Mouse (Mus musculus) intestine, embryonic 16.5 days (tissue): ENCODE results near the gene Plpp1. TPM values are rescaled to one million over a fixed set of nuclear protein-coding genes. Genes with fewer than 3 reads are reported as not detected.

ENCODE experiments used
- ATAC-seq: fragments of 200-750 bp; cut with Nextera tagmentation; 2 replicates; pipeline ENCODE4 v1.8.0; 2017; ENCODE audit warnings: moderate TSS enrichment, moderate library complexity
- H3K27ac ChIP-seq: fragments of 300-500 bp; sonication (generic); 2 replicates; pipeline ENCODE4 v1.5.1; 2014; ENCODE audit warnings: mild to moderate bottlenecking, low read length
- H3K27me3 ChIP-seq: fragments of 300-500 bp; sonication (generic); replicated peaks from 2 replicates; pipeline ENCODE4 v1.6.1; 2014; ENCODE audit warnings: low read length, control low read depth, mixed read lengths; ENCODE audit not compliant: control insufficient read depth, insufficient read depth
- H3K36me3 ChIP-seq: fragments of 300-500 bp; sonication (generic); 2 replicates; pipeline ENCODE4 v1.6.1; 2014; ENCODE audit warnings: low read length, control low read depth; ENCODE audit not compliant: control insufficient read depth, insufficient read depth
- H3K4me1 ChIP-seq: fragments of 300-500 bp; sonication (generic); 2 replicates; pipeline ENCODE4 v1.6.1; 2014; ENCODE audit warnings: low read length, control low read depth, mixed read lengths; ENCODE audit not compliant: control insufficient read depth, insufficient read depth
- H3K4me2 ChIP-seq: fragments of 300-500 bp; sonication (generic); 2 replicates; pipeline ENCODE4 v1.6.1; 2014; ENCODE audit warnings: low read depth, low read length, control low read depth
- H3K4me3 ChIP-seq: fragments of 300-500 bp; sonication (generic); 2 replicates; pipeline ENCODE4 v1.5.1; 2014; ENCODE audit warnings: mild to moderate bottlenecking, low read length
- H3K9ac ChIP-seq: fragments of 300-500 bp; sonication (generic); 2 replicates; pipeline ENCODE4 v1.6.1; 2014; ENCODE audit warnings: low read depth, low read length
- H3K9me3 ChIP-seq: fragments of 300-500 bp; sonication (generic); 2 replicates; pipeline ENCODE4 v1.6.1; 2016; ENCODE audit warnings: low read length, control low read depth; ENCODE audit not compliant: control insufficient read depth
- WGBS: fragments of 180-500 bp; shearing (Covaris S2); extraction: QIAGEN DNeasy Blood & Tissue Kit; methylation state at CpG from one replicate; pipeline ENCODE4 v1.1.7; 2014; 5-methylcytosine and 5-hydroxymethylcytosine counted together
- polyA plus RNA-seq: library from polyadenylated mRNA; unstranded; fragments of >200 nt; fragmentation: Nextera tagmentation; extraction: Ambion mirVana; gene quantifications from 2 replicates; pipeline ENCODE4 v1.2.1, GENCODE M21; 2015

Plpp1 gene
- polyA plus RNA-seq, 1 experiment from 2014 or later: 97.3 TPM

GRCm38 (mm10) chr13:112902176-112902575 is 101.6 kb downstream of the Plpp1 start:
- H3K27me3 ChIP-seq: no peaks in the 10 kb centered on the region
- H3K9ac ChIP-seq: no peak overlapping the region
- WGBS: 85% methylated on average over 3 of the region's 3 CpGs
- no peaks in the 10 kb centered on the region for H3K9me3 ChIP-seq
- no peak overlapping the region for H3K4me2 ChIP-seq
- peaks cover 12% of the 10 kb centered on the region; the same call in 1 of the 2 replicates for H3K36me3 ChIP-seq
- no peak overlapping the region for H3K4me3 ChIP-seq
- no peak for ATAC-seq
- H3K27ac ChIP-seq: no peak overlapping the region
- H3K4me1 ChIP-seq: no peaks in the 10 kb centered on the region

GRCm38 (mm10) chr13:112909663-112910062 is 109.1 kb downstream of the Plpp1 start:
- H3K4me3 ChIP-seq: no peak overlapping the region
- no peak overlapping the region for H3K27ac ChIP-seq
- no peak overlapping the region for H3K4me2 ChIP-seq
- no peaks in the 10 kb centered on the region for H3K4me1 ChIP-seq
- H3K36me3 ChIP-seq: no peaks in the 10 kb centered on the region
- WGBS: 61% methylated on average over 4 of the region's 4 CpGs
- H3K27me3 ChIP-seq: no peaks in the 10 kb centered on the region
- H3K9ac ChIP-seq: no peak overlapping the region
- no peaks in the 10 kb centered on the region for H3K9me3 ChIP-seq
- no peak for ATAC-seq

- Histone ChIP-seq H3K9me3 (no peaks in the 10 kb centered on the region), H3K27me3 (no peaks in the 10 kb centered on the region), H3K9ac (no peak overlapping the region), H3K27ac (no peak overlapping the region), H3K4me3 (no peak overlapping the region), H3K4me1 (no peaks in the 10 kb centered on the region), H3K4me2 (no peak overlapping the region), H3K36me3 (no peaks in the 10 kb centered on the region)
- no peak for ATAC-seq
- 85% methylated on average over 4 of the region's 4 CpGs for WGBS
These were observed 109.8 kb downstream of the Plpp1 start for GRCm38 (mm10) chr13:112910434-112910833.

Other genes starting within 250 kb of the Plpp1 start
- 0.06 and 0.15 TPM in 2 replicates for gene Il31ra, start 206.4 kb upstream of the Plpp1 start, polyA plus RNA-seq
- 0.18 and 0.24 TPM in 2 replicates for gene Ddx4, start 148.3 kb upstream of the Plpp1 start, polyA plus RNA-seq
- 12.5 and 12.8 TPM in 2 replicates for gene Slc38a9, start 140.0 kb upstream of the Plpp1 start, polyA plus RNA-seq
- gene Mtrex, start 126.6 kb downstream of the Plpp1 start, polyA plus RNA-seq: 48.1 and 51.5 TPM in 2 replicates
- 8.7 and 10.2 TPM in 2 replicates for gene Dhx29, start 126.7 kb downstream of the Plpp1 start, polyA plus RNA-seq
- 0.13 and 0.32 TPM in 2 replicates for gene Ccno, start 187.0 kb downstream of the Plpp1 start, polyA plus RNA-seq
- 0.05 TPM in 1 of 2 replicates, not detected in the other for gene Mcidas, start 193.1 kb downstream of the Plpp1 start, polyA plus RNA-seq
- gene Cdc20b, start 234.3 kb downstream of the Plpp1 start, polyA plus RNA-seq: not detected in 2 replicates
- gene Gpx8, start 245.6 kb downstream of the Plpp1 start, polyA plus RNA-seq: 80.4 and 91.0 TPM in 2 replicates